Mouse (Mus musculus) left cerebral cortex, postnatal 25 days (tissue): Measurements from ENCODE around the gene Gng12. TPM values are rescaled to one million over a fixed set of nuclear protein-coding genes. Genes with fewer than 3 reads are reported as not detected.
"Not testable (repeated sequence)": the region's sequence is repeated elsewhere in the genome, so short reads cannot be mapped to it uniquely, and the experiment has no call there.

ENCODE experiments used
- DNase-seq, 2 experiments: peaks; one replicate each; pipeline ENCODE4 v3.0.0; 2022; ENCODE audit warnings: low spot score in 2 of 2, mixed read lengths in 1 of 2
- intact Hi-C: fragments of 180-260 bp; cut with DNase I; formaldehyde crosslinking; loops from one replicate; pipeline ENCODE4 v1.15.1; 2025
- total RNA-seq, 2 experiments: library from RNA; stranded (reverse); gene quantifications; 2 replicates each; pipeline ENCODE4 v1.2.3; 2021

Gene Gng12
- total RNA-seq, 2 experiments from 2014 or later = 59.4 to 67.0 TPM

- intact Hi-C loops = no loop called here
Measured at GRCm38 (mm10) chr6:67014679-67015075, 118.5 kb downstream of the Gng12 start.

GRCm38 (mm10) chr6:67015739-67016519 is 119.7 kb downstream of the Gng12 start:
- intact Hi-C loops = no loop called here
- no peak for DNase-seq

More at GRCm38 (mm10) chr6:67014679-67015075, 118.5 kb downstream of the Gng12 start:
- peak in 1 of 2 experiments; percentile 48 for DNase-seq

GRCm38 (mm10) chr6:67016520-67017111 is 120.4 kb downstream of the Gng12 start:
- no peak for DNase-seq
- intact Hi-C loops = no loop called here

DNA sequence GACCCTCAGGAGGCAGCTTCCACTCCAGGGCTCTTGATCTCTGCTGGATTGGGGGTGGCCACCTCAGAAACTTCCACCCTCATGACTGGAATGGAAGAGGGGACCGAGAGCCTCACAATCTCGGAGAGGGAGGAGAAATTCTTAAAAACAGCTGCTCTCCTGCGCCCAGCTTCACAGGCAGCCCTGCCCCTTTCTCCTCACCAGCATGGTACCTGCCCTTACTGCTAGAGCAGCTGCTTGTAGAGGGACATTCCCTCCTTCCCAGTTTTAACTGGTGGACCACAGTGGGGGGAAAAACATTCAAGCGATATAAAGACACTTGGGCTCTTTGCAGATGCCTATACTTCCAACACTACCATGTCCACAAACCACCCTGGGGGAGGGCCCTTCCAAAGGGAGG is 122.2 kb downstream of the Gng12 start:
- DNase-seq = no peak
- intact Hi-C loops = no loop called here

DNA sequence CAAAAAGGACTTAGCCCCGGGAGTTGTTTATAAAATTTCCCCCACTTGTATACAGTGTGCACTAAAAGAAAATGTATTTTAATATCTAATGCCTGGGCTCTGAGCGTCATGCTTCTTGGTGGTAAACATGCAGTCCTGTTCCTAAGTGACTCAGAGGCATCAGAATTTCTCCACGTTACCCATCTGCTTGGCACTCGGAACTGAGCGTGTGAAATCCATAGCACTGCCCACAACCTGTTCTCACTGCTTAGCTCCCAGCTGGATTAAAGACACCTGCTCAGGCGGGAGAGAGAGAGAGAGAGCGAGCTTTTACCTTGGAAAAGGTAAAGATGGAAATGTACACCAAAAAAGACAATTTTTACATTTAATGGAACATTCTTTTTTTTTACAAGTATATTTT is 122.8 kb downstream of the Gng12 start:
- intact Hi-C loops = not testable (repeated sequence)
- DNase-seq = peak; percentile 24 to 61

- no peak for DNase-seq
- intact Hi-C loops = no loop called here
Measured at GRCm38 (mm10) chr6:67021308-67021707, 125.1 kb downstream of the Gng12 start.

DNA sequence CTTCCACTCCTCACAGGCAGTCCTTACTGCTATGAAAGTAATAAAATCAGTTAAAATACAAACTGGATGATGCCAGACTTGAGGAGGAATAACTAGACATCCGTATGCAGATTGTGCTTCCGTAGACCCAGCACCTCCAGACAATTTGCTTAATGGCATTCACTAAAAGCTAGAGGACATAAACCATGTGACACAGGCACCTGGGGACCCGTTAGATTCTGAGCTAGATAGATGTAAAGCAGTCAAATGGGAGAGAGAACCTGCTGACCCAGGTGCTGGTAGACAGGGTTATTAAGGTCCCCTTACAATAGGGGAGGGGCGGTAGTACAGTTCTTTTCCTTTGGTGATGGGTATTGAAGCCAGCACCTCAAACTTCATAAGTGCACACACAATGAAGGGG is 127.5 kb downstream of the Gng12 start:
- intact Hi-C loops = no loop called here
- DNase-seq = no peak

- intact Hi-C loops = no loop called here
Measured at GRCm38 (mm10) chr6:67026661-67027060, 130.5 kb downstream of the Gng12 start.

GRCm38 (mm10) chr6:67027438-67028142 is 131.4 kb downstream of the Gng12 start:
- intact Hi-C loops = no loop called here
- DNase-seq = no peak

More at GRCm38 (mm10) chr6:67026661-67027060, 130.5 kb downstream of the Gng12 start:
- DNase-seq = no peak

- no peak for DNase-seq
- intact Hi-C loops = no loop called here
Measured at GRCm38 (mm10) chr6:67029312-67029950, 133.2 kb downstream of the Gng12 start.

DNA sequence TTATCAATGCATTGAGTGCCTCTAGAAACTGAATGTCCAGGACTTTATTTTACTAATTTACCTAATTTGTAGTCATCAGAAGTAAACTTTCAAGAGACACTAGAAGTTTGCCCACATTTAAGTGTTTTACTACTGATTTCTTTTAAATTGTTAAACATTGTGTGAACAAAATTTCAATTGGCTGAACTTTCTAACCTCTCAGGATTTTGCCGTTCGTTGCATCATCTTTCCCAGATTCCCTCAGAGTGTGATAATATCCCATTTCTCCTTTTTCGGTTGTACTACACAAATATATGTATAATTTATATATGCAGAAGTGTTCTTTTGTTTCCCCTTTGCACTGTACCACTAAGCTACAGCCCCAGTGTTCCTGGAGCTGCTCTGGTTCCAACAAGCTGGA is 133.8 kb downstream of the Gng12 start:
- intact Hi-C loops = loop anchor here (10.0 kb wide), 1 partner anchor 135 kb away; the partner anchor contains the start of gene Gng12
- DNase-seq = no peak

- intact Hi-C loops = loop anchor here (10.0 kb wide), 1 partner anchor 136 kb away; the partner anchor contains the start of gene Gng12
- no peak for DNase-seq
Measured at GRCm38 (mm10) chr6:67030416-67030815, 134.2 kb downstream of the Gng12 start.

GRCm38 (mm10) chr6:67030846-67031245 is 134.6 kb downstream of the Gng12 start:
- intact Hi-C loops = loop anchor here (10.0 kb wide), 1 partner anchor 136 kb away; the partner anchor contains the start of gene Gng12

GRCm38 (mm10) chr6:67032551-67032950 is 136.4 kb downstream of the Gng12 start:
- intact Hi-C loops = loop anchor here (10.0 kb wide), 1 partner anchor 138 kb away; the partner anchor contains the start of gene Gng12
- DNase-seq = not testable (repeated sequence)

More at GRCm38 (mm10) chr6:67030846-67031245, 134.6 kb downstream of the Gng12 start:
- DNase-seq = no peak

GRCm38 (mm10) chr6:67032972-67033371 is 136.8 kb downstream of the Gng12 start:
- intact Hi-C loops = loop anchor here (10.0 kb wide), 1 partner anchor 138 kb away; the partner anchor contains the start of gene Gng12
- DNase-seq = not testable (repeated sequence)

- DNase-seq = no peak
- intact Hi-C loops = loop anchor here (10.0 kb wide), 1 partner anchor 139 kb away; the partner anchor contains the start of gene Gng12
Measured at GRCm38 (mm10) chr6:67033604-67034003, 137.4 kb downstream of the Gng12 start.

DNA sequence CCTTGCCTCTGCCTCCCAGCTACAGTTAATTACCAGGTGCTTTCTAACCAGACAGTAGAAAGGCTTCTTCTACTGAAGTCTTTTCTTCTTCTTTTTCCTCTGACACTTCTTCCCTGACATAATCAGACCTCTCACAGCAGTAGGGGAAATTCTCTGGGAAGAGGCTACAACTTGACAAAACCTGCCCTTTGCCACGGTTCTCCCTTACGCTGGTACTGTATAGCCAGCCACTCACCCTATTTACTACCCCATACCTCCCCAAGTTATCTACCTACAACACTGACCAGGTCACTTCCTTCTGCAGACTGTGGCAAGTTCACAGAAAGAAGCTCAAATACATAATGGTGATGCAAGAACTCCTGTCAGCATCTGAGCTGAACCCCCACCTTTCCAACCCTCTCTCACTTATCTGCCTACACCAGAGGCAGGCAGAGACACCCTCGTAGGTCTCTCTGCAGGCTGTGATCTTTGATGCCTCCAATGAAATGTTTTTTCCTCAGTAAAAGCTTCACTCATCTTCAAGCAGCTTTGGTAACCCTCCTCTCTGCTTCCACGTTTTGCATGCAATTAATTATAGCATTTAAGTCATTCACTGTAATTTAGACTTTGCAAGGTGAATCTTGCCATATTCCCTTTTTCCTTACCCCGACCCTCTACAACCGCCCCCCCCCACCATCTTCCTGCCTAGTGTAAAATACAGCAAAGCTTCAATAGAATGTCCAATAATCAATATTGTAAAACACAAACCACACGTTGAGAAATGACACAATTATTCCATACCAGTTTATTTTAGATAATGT is 138.3 kb downstream of the Gng12 start:
- DNase-seq = no peak
- intact Hi-C loops = loop anchor here (5.0 to 10.0 kb wide), 2 partner anchors 140 to 192 kb away; partner anchors contain the start of gene Gng12
